Mouse (Mus musculus): ENCODE measurements around the gene Dolpp1.
A peak's percentile ranks its signal among the peaks of the same experiment; 100 is the strongest.

Dolpp1 gene

GRCm38 (mm10) chr2:30440701-30441517 lies 48.9 kb downstream of the Dolpp1 start:
- peak; percentile 79 for DNase-seq (ENCODE audit: low spot score)

- DNase-seq (ENCODE audit: low spot score), result peak; percentile 90
Measured at GRCm38 (mm10) chr2:30441518-30442497, 49.8 kb downstream of the Dolpp1 start.

GRCm38 (mm10) chr2:30442498-30442890 lies 50.4 kb downstream of the Dolpp1 start:
- DNase-seq (ENCODE audit: low spot score), result no peak

- DNase-seq (ENCODE audit: low spot score), result no peak
Measured at GRCm38 (mm10) chr2:30443281-30443680, 51.2 kb downstream of the Dolpp1 start.

- DNase-seq (ENCODE audit: low spot score), result peak; percentile 20
Measured at GRCm38 (mm10) chr2:30444006-30444405, 52.0 kb downstream of the Dolpp1 start.

GRCm38 (mm10) chr2:30444450-30444849 lies 52.4 kb downstream of the Dolpp1 start:
- no peak for DNase-seq (ENCODE audit: low spot score)

- peak; percentile 97 for DNase-seq (ENCODE audit: low spot score)
Measured at GRCm38 (mm10) chr2:30445312-30445711, 53.3 kb downstream of the Dolpp1 start.

- no peak for DNase-seq (ENCODE audit: low spot score)
Measured at GRCm38 (mm10) chr2:30446891-30447826, 55.1 kb downstream of the Dolpp1 start.

GRCm38 (mm10) chr2:30448371-30448770 lies 56.3 kb downstream of the Dolpp1 start:
- no peak for DNase-seq (ENCODE audit: low spot score)
